Mouse (Mus musculus): Measurements from ENCODE around the gene Jmjd7. TPM values are rescaled to one million over a fixed set of nuclear protein-coding genes. Genes with fewer than 3 reads are reported as not detected.

Jmjd7 gene
- total and polyA plus RNA-seq, 3 experiments = 0.66 to 3.7 (median 3.2) TPM

- no peaks in the 10 kb centered on the region for H3K4me1 ChIP-seq (ENCODE audit: insufficient read depth, low read depth, low read length)
- no peaks in the 10 kb centered on the region for H3K36me3 ChIP-seq (replicated peaks)
- no peak for ATAC-seq (ENCODE audit: extremely low read depth, insufficient number of reproducible peaks, low FRiP score, poor library complexity, severe bottlenecking)
- H3K9me3 ChIP-seq (replicated peaks) = no peaks in the 10 kb centered on the region
- no peak overlapping the region for H3K4me3 ChIP-seq (ENCODE audit: low read depth, low read length)
- TF ChIP-seq GATA1 (IDR thresholded peaks at IDR 0.05; ENCODE audit: borderline replicate concordance, low read length) = no peak
- TF ChIP-seq TAL1 (conservative IDR thresholded peaks at IDR 0.05; ENCODE audit: low read depth, low read length) = no peak
- 0 out of 2 replicates have a peak, but pooled peaks have one; percentile 22 for TF ChIP-seq CTCF (IDR thresholded peaks at IDR 0.05; ENCODE audit: low read depth, low read length)
- TF ChIP-seq POLR2AphosphoS5 (IDR thresholded peaks at IDR 0.05; ENCODE audit: insufficient replicate concordance, low read depth, low read length) = no peak
- no peak for TF ChIP-seq GATA2 (IDR thresholded peaks at IDR 0.05; ENCODE audit: borderline replicate concordance, low read depth, low read length)
- no peak for DNase-seq (ENCODE audit: low spot score)
- peaks cover 53% of the 10 kb centered on the region for H3K27me3 ChIP-seq (ENCODE audit: insufficient read depth, low read length)
Measured at GRCm38 (mm10) chr2:120068555-120069465, 41.5 kb downstream of the Jmjd7 start.

- DNase-seq (ENCODE audit: low spot score) (no peak), ATAC-seq (ENCODE audit: extremely low read depth, insufficient number of reproducible peaks, low FRiP score, poor library complexity, severe bottlenecking) (no peak)
- Histone ChIP-seq H3K9me3 (replicated peaks) (no peaks in the 10 kb centered on the region), H3K36me3 (replicated peaks) (no peaks in the 10 kb centered on the region), H3K27me3 (ENCODE audit: insufficient read depth, low read length) (peaks cover 58% of the 10 kb centered on the region), H3K4me1 (ENCODE audit: insufficient read depth, low read depth, low read length) (no peaks in the 10 kb centered on the region), H3K4me3 (ENCODE audit: low read depth, low read length) (no peak overlapping the region)
- TF ChIP-seq CTCF (IDR thresholded peaks at IDR 0.05; ENCODE audit: low read depth, low read length) (no peak), GATA2 (IDR thresholded peaks at IDR 0.05; ENCODE audit: borderline replicate concordance, low read depth, low read length) (no peak), GATA1 (IDR thresholded peaks at IDR 0.05; ENCODE audit: borderline replicate concordance, low read length) (no peak), POLR2AphosphoS5 (IDR thresholded peaks at IDR 0.05; ENCODE audit: insufficient replicate concordance, low read depth, low read length) (no peak), TAL1 (conservative IDR thresholded peaks at IDR 0.05; ENCODE audit: low read depth, low read length) (no peak)
Measured at GRCm38 (mm10) chr2:120069466-120069990, 42.2 kb downstream of the Jmjd7 start.

- no peaks in the 10 kb centered on the region for H3K36me3 ChIP-seq (replicated peaks)
- no peak for DNase-seq (ENCODE audit: low spot score)
- no peaks in the 10 kb centered on the region for H3K4me1 ChIP-seq (ENCODE audit: insufficient read depth, low read depth, low read length)
- no peak for ATAC-seq (ENCODE audit: extremely low read depth, insufficient number of reproducible peaks, low FRiP score, poor library complexity, severe bottlenecking)
- TF ChIP-seq POLR2AphosphoS5 (IDR thresholded peaks at IDR 0.05; ENCODE audit: insufficient replicate concordance, low read depth, low read length) (no peak), CTCF (IDR thresholded peaks at IDR 0.05; ENCODE audit: low read depth, low read length) (no peak), TAL1 (conservative IDR thresholded peaks at IDR 0.05; ENCODE audit: low read depth, low read length) (no peak), GATA1 (IDR thresholded peaks at IDR 0.05; ENCODE audit: borderline replicate concordance, low read length) (no peak), GATA2 (IDR thresholded peaks at IDR 0.05; ENCODE audit: borderline replicate concordance, low read depth, low read length) (no peak)
- H3K27me3 ChIP-seq (ENCODE audit: insufficient read depth, low read length) = peaks cover 64% of the 10 kb centered on the region
- no peaks in the 10 kb centered on the region for H3K9me3 ChIP-seq (replicated peaks)
- H3K4me3 ChIP-seq (ENCODE audit: low read depth, low read length) = no peak overlapping the region
Measured at GRCm38 (mm10) chr2:120074096-120074495, 46.8 kb downstream of the Jmjd7 start.

GRCm38 (mm10) chr2:120076076-120076705, 48.9 kb downstream of the Jmjd7 start:
- Histone ChIP-seq H3K27me3 (ENCODE audit: insufficient read depth, low read length) (peaks cover 67% of the 10 kb centered on the region), H3K4me1 (ENCODE audit: insufficient read depth, low read depth, low read length) (no peaks in the 10 kb centered on the region), H3K9me3 (replicated peaks) (no peaks in the 10 kb centered on the region), H3K36me3 (replicated peaks) (no peaks in the 10 kb centered on the region), H3K4me3 (ENCODE audit: low read depth, low read length) (no peak overlapping the region)
- ATAC-seq (ENCODE audit: extremely low read depth, insufficient number of reproducible peaks, low FRiP score, poor library complexity, severe bottlenecking) (no peak), DNase-seq (ENCODE audit: low spot score) (no peak)
- no peak for TF ChIP-seq CTCF (IDR thresholded peaks at IDR 0.05; ENCODE audit: low read depth, low read length)
- no peak for TF ChIP-seq GATA2 (IDR thresholded peaks at IDR 0.05; ENCODE audit: borderline replicate concordance, low read depth, low read length)
- no peak for TF ChIP-seq POLR2AphosphoS5 (IDR thresholded peaks at IDR 0.05; ENCODE audit: insufficient replicate concordance, low read depth, low read length)
- no peak for TF ChIP-seq TAL1 (conservative IDR thresholded peaks at IDR 0.05; ENCODE audit: low read depth, low read length)

Other genes starting within 250 kb of the Jmjd7 start
- 22.3 and 23.9 TPM in 2 replicates for gene Rpap1, start 239.9 kb upstream of the Jmjd7 start, total RNA-seq (2014; fragmentation: Nextera tagmentation)
- 8.0 and 8.1 TPM in 2 replicates for gene Rpap1, start 239.9 kb upstream of the Jmjd7 start, total RNA-seq (2017)
- 36.4 and 41.3 TPM in 2 replicates for gene Rpap1, start 239.9 kb upstream of the Jmjd7 start, polyA plus RNA-seq (2012)
- not detected in 2 replicates for gene Tyro3, start 229.8 kb upstream of the Jmjd7 start, total RNA-seq (2014; fragmentation: Nextera tagmentation)
- 0.87 and 1.1 TPM in 2 replicates for gene Tyro3, start 229.8 kb upstream of the Jmjd7 start, total RNA-seq (2017)
- 0.28 and 0.42 TPM in 2 replicates for gene Tyro3, start 229.8 kb upstream of the Jmjd7 start, polyA plus RNA-seq (2012)
- 186 and 200 TPM in 2 replicates for gene Mga, start 130.3 kb upstream of the Jmjd7 start, total RNA-seq (2014; fragmentation: Nextera tagmentation)
- gene Mga, start 130.3 kb upstream of the Jmjd7 start, total RNA-seq (2017) = 69.4 and 80.7 TPM in 2 replicates
- 2.7 and 4.1 TPM in 2 replicates for gene Mga, start 130.3 kb upstream of the Jmjd7 start, polyA plus RNA-seq (2012)
- 9.3 and 9.8 TPM in 2 replicates for gene Mapkbp1, start 54.8 kb upstream of the Jmjd7 start, total RNA-seq (2014; fragmentation: Nextera tagmentation)
- gene Mapkbp1, start 54.8 kb upstream of the Jmjd7 start, total RNA-seq (2017) = 3.7 and 3.9 TPM in 2 replicates
- 2.8 and 4.2 TPM in 2 replicates for gene Mapkbp1, start 54.8 kb upstream of the Jmjd7 start, polyA plus RNA-seq (2012)
- not detected in 2 replicates for gene Gm28042, start within 50 bp of the Jmjd7 start, total RNA-seq (2014; fragmentation: Nextera tagmentation)
- 0.05 and 0.23 TPM in 2 replicates for gene Gm28042, start within 50 bp of the Jmjd7 start, total RNA-seq (2017)
- 0.06 and 0.21 TPM in 2 replicates for gene Gm28042, start within 50 bp of the Jmjd7 start, polyA plus RNA-seq (2012)
- 0.19 TPM in 1 of 2 replicates, not detected in the other for gene Pla2g4b, start 5.9 kb downstream of the Jmjd7 start, total RNA-seq (2014; fragmentation: Nextera tagmentation)
- 0.06 and 0.27 TPM in 2 replicates for gene Pla2g4b, start 5.9 kb downstream of the Jmjd7 start, total RNA-seq (2017)
- 0.35 and 0.59 TPM in 2 replicates for gene Pla2g4b, start 5.9 kb downstream of the Jmjd7 start, polyA plus RNA-seq (2012)
- 10.8 TPM in 2 replicates for gene Ehd4, start 127.1 kb downstream of the Jmjd7 start, total RNA-seq (2014; fragmentation: Nextera tagmentation)
- gene Ehd4, start 127.1 kb downstream of the Jmjd7 start, total RNA-seq (2017) = 11.0 TPM in 2 replicates
- 30.3 and 36.1 TPM in 2 replicates for gene Ehd4, start 127.1 kb downstream of the Jmjd7 start, polyA plus RNA-seq (2012)
- gene Pla2g4e, start 217.9 kb downstream of the Jmjd7 start, total RNA-seq (2014; fragmentation: Nextera tagmentation) = not detected in 2 replicates
- 0.05 TPM in 1 of 2 replicates, not detected in the other for gene Pla2g4e, start 217.9 kb downstream of the Jmjd7 start, total RNA-seq (2017)
- not detected in 2 replicates for gene Pla2g4e, start 217.9 kb downstream of the Jmjd7 start, polyA plus RNA-seq (2012)